Mouse (Mus musculus) kidney, adult 2 months (tissue): Measurements from ENCODE around the gene Sebox. TPM values are rescaled to one million over a fixed set of nuclear protein-coding genes. Genes with fewer than 3 reads are reported as not detected.
A peak's percentile ranks its signal among the peaks of the same experiment; 100 is the strongest.

Experiments used
- DNase-seq: peaks from one replicate; pipeline ENCODE4 v3.0.0; 2021
- H3K27ac ChIP-seq: fragments of 200-500 bp; 2 replicates; pipeline ENCODE4 v1.5.1; 2012; ENCODE audit warnings: low read depth, low read length, control low read depth, inconsistent platforms; ENCODE audit not compliant: insufficient read depth
- H3K27me3 ChIP-seq: fragments of 200-500 bp; replicated peaks from 2 replicates; pipeline ENCODE4 v1.6.1; 2012; ENCODE audit warnings: mild to moderate bottlenecking, moderate library complexity, low read length, inconsistent platforms; ENCODE audit not compliant: control insufficient read depth, insufficient read depth
- H3K36me3 ChIP-seq: fragments of 200-500 bp; 2 replicates; pipeline ENCODE4 v1.6.1; 2012; ENCODE audit warnings: mild to moderate bottlenecking, moderate library complexity, low read length, inconsistent platforms; ENCODE audit not compliant: control insufficient read depth, insufficient read depth
- H3K4me1 ChIP-seq: fragments of 200-500 bp; 2 replicates; pipeline ENCODE4 v1.6.1; 2011; ENCODE audit warnings: low read length; ENCODE audit not compliant: control insufficient read depth, insufficient read depth
- H3K4me3 ChIP-seq: fragments of 200-500 bp; 2 replicates; pipeline ENCODE4 v1.5.1; 2011; ENCODE audit warnings: mild to moderate bottlenecking, low read depth, low read length, control low read depth; ENCODE audit not compliant: insufficient read depth
- CTCF ChIP-seq: fragments of 200-500 bp; conservative IDR thresholded peaks from 2 replicates; pipeline ENCODE4 v1.5.1; 2011; ENCODE audit warnings: low read depth, mild to moderate bottlenecking, control low read depth, low read length, moderate library complexity, mixed read lengths; ENCODE audit not compliant: insufficient read depth, insufficient read length
- POLR2A ChIP-seq: fragments of 200-500 bp; IDR thresholded peaks from one replicate; pipeline ENCODE4 v1.6.1; 2011; ENCODE audit warnings: low read depth, low read length, control low read depth
- WGBS: fragments of 180-500 bp; shearing (Covaris S2); methylation state at CpG from one replicate; pipeline ENCODE4 v1.1.7; 2018; 5-methylcytosine and 5-hydroxymethylcytosine counted together
- polyA plus RNA-seq: library from polyadenylated mRNA; depleted of rRNA; stranded (reverse); fragments of >200 nt; gene quantifications from 2 replicates; pipeline ENCODE4 v1.2.3, GENCODE M21; 2012

The Sebox gene
- polyA plus RNA-seq, 1 experiment = not detected

- no peaks in the 10 kb centered on the region for H3K36me3 ChIP-seq
- 0 out of 2 replicates have a peak, but pooled peaks cover 5% of the 10 kb centered on the region for H3K4me1 ChIP-seq
- no peaks in the 10 kb centered on the region for H3K27me3 ChIP-seq
- TF ChIP-seq CTCF = no peak
- TF ChIP-seq POLR2A = no peak
- no peak for DNase-seq
- H3K4me3 ChIP-seq = no peak overlapping the region
- no peak overlapping the region for H3K27ac ChIP-seq
- WGBS = 66% methylated on average over 13 of the region's 13 CpGs
These were observed 39.8 kb upstream of the Sebox start for GRCm38 (mm10) chr11:78463286-78464036.

- TF ChIP-seq CTCF (no peak), POLR2A (no peak)
- Histone ChIP-seq H3K27me3 (no peaks in the 10 kb centered on the region), H3K36me3 (no peaks in the 10 kb centered on the region), H3K4me1 (0 out of 2 replicates have a peak, but pooled peaks cover 5% of the 10 kb centered on the region), H3K4me3 (peak overlapping the region; percentile 72; the same call in 1 of the 2 replicates), H3K27ac (no peak overlapping the region)
- 21% methylated on average over 9 of the region's 9 CpGs for WGBS
- DNase-seq = no peak
These were observed 38.1 kb upstream of the Sebox start for GRCm38 (mm10) chr11:78465116-78465515.

- H3K36me3 ChIP-seq = no peaks in the 10 kb centered on the region
- peak; percentile 93 for DNase-seq
- TF ChIP-seq POLR2A = no peak
- no peak for TF ChIP-seq CTCF
- WGBS = under 1% methylated on average over 41 of the region's 41 CpGs
- peak within 1 kb of the TSS; percentile 72 for H3K4me3 ChIP-seq
- H3K4me1 ChIP-seq = 0 out of 2 replicates have a peak, but pooled peaks cover 5% of the 10 kb centered on the region
- H3K27me3 ChIP-seq = no peaks in the 10 kb centered on the region
- H3K27ac ChIP-seq = peak within 1 kb of the TSS; percentile 76
These were observed 37.6 kb upstream of the Sebox start, which contains the start of gene Slc46a1 for GRCm38 (mm10) chr11:78465568-78466180. Slc46a1 (plus strand) TSS chr11:78465697.

- TF ChIP-seq POLR2A (no peak), CTCF (no peak)
- no peaks in the 10 kb centered on the region for H3K27me3 ChIP-seq
- no peak overlapping the region for H3K27ac ChIP-seq
- 0 out of 2 replicates have a peak, but pooled peaks cover 5% of the 10 kb centered on the region for H3K4me1 ChIP-seq
- WGBS = 52% methylated on average over 23 of the region's 23 CpGs
- DNase-seq = no peak
- H3K36me3 ChIP-seq = no peaks in the 10 kb centered on the region
- peak overlapping the region; percentile 72 for H3K4me3 ChIP-seq
These were observed 36.9 kb upstream of the Sebox start for GRCm38 (mm10) chr11:78466242-78466912.

GRCm38 (mm10) chr11:78467515-78467914 is 35.7 kb upstream of the Sebox start:
- Histone ChIP-seq H3K4me1 (0 out of 2 replicates have a peak, but pooled peaks cover 5% of the 10 kb centered on the region), H3K27ac (no peak overlapping the region), H3K36me3 (no peaks in the 10 kb centered on the region), H3K4me3 (no peak overlapping the region), H3K27me3 (no peaks in the 10 kb centered on the region)
- TF ChIP-seq POLR2A (no peak), CTCF (no peak)
- WGBS = 72% methylated on average over 7 of the region's 7 CpGs
- no peak for DNase-seq

GRCm38 (mm10) chr11:78467932-78468331 is 35.3 kb upstream of the Sebox start:
- no peak for DNase-seq
- H3K36me3 ChIP-seq = no peaks in the 10 kb centered on the region
- 59% methylated on average over 3 of the region's 3 CpGs for WGBS
- TF ChIP-seq POLR2A = no peak
- no peak for TF ChIP-seq CTCF
- H3K27ac ChIP-seq = no peak overlapping the region
- no peaks in the 10 kb centered on the region for H3K27me3 ChIP-seq
- H3K4me1 ChIP-seq = 0 out of 2 replicates have a peak, but pooled peaks cover 5% of the 10 kb centered on the region
- H3K4me3 ChIP-seq = no peak overlapping the region
